Mouse (Mus musculus) mouse embryonic stem cell (cell line): Measurements from ENCODE around the gene Cux1.

ENCODE experiments used
- in situ Hi-C, 2 experiments: fragments of 300-500 bp; cut with MboI; formaldehyde crosslinking; loops; 1 replicate in 1 of 2; 3 replicates in 1 of 2; pipeline ENCODE4 v1.14.3; 2019 to 2020; ENCODE audit warnings: low sequenced_read_pairs in 2 of 2, low pct_unique_long_range_greater_than_20kb in 1 of 2, mixed read lengths in 1 of 2; ENCODE audit not compliant: unreplicated experiment in 1 of 2

Cux1 gene

GRCm38 (mm10) chr5:136550726-136551125, 16.6 kb downstream of the Cux1 start:
- in situ Hi-C loops: no loop called here

- in situ Hi-C loops: no loop called here
Observed at GRCm38 (mm10) chr5:136548776-136549175, 18.5 kb downstream of the Cux1 start.

- in situ Hi-C loops: no loop called here
Observed at GRCm38 (mm10) chr5:136545061-136545460, 22.2 kb downstream of the Cux1 start.

GRCm38 (mm10) chr5:136543171-136543570, 24.1 kb downstream of the Cux1 start:
- in situ Hi-C loops: no loop called here

- in situ Hi-C loops: no loop called here
Observed at GRCm38 (mm10) chr5:136540952-136541351, 26.3 kb downstream of the Cux1 start.

- in situ Hi-C loops: no loop called here
Observed at GRCm38 (mm10) chr5:136540055-136540838, 27.0 kb downstream of the Cux1 start.

- in situ Hi-C loops: no loop called here
Observed at GRCm38 (mm10) chr5:136536753-136537152, 30.5 kb downstream of the Cux1 start.

- in situ Hi-C loops: no loop called here
Observed at GRCm38 (mm10) chr5:136535976-136536725, 31.1 kb downstream of the Cux1 start.

- in situ Hi-C loops: no loop called here
Observed at GRCm38 (mm10) chr5:136535204-136535603, 32.1 kb downstream of the Cux1 start.

- in situ Hi-C loops: no loop called here
Observed at GRCm38 (mm10) chr5:136533371-136534276, 33.7 kb downstream of the Cux1 start.

GRCm38 (mm10) chr5:136531674-136532365, 35.5 kb downstream of the Cux1 start:
- in situ Hi-C loops: no loop called here

- in situ Hi-C loops: no loop called here
Observed at GRCm38 (mm10) chr5:136530931-136531330, 36.4 kb downstream of the Cux1 start.

- in situ Hi-C loops: no loop called here
Observed at GRCm38 (mm10) chr5:136529165-136529564, 38.1 kb downstream of the Cux1 start.

- in situ Hi-C loops: no loop called here
Observed at GRCm38 (mm10) chr5:136527871-136528270, 39.4 kb downstream of the Cux1 start.

- in situ Hi-C loops: no loop called here
Observed at GRCm38 (mm10) chr5:136526545-136526909, 40.8 kb downstream of the Cux1 start.

GRCm38 (mm10) chr5:136525896-136526544, 41.3 kb downstream of the Cux1 start:
- in situ Hi-C loops: no loop called here

GRCm38 (mm10) chr5:136522843-136523463, 44.3 kb downstream of the Cux1 start:
- in situ Hi-C loops: no loop called here

- in situ Hi-C loops: no loop called here
Observed at GRCm38 (mm10) chr5:136521656-136522055, 45.6 kb downstream of the Cux1 start.
